Mouse (Mus musculus): ENCODE results near the gene Gm4763. TPM values are rescaled to one million over a fixed set of nuclear protein-coding genes. Genes with fewer than 3 reads are reported as not detected.
"Not testable (repeated sequence)": the region's sequence is repeated elsewhere in the genome, so short reads cannot be mapped to it uniquely, and the experiment has no call there.

The Gm4763 gene
- polyA plus RNA-seq, 1 experiment from 2014 or later = not detected

DNA sequence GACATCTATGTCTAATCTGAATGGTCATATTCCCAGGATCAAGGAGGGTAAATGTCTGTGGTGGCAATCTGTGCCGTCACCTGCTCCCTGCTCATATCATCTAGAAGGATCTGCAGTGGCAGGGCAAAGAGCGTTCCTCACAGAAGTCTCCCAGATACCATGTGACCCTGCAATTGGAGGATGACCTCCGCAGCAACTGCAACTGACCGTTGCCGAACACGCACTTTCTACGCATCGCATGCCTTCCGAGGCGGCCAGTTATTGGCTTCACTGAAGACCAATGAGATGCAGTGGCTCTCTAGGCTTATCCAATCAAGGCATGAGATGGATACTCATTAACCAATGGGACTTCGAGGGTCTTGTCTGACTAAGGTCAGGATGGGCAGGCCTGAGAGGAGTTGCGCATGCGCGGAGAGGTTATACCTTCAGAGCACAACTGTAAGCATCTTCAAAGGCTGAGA is 17.8 kb downstream of the Gm4763 start, which contains the start of gene BC049730:
Gene BC049730, plus strand, starts transcription at position 411 of the 461 bp plus-strand sequence.
- no peak within 1 kb of the TSS for H3K4me2 ChIP-seq
- no peak within 1 kb of the TSS for H3K4me3 ChIP-seq
- no peak for ATAC-seq (ENCODE audit: low FRiP score)
- no peak within 1 kb of the TSS for H3K27ac ChIP-seq
- H3K4me1 ChIP-seq (replicated peaks) = no peaks in the 10 kb centered on the region
- H3K9ac ChIP-seq = no peak within 1 kb of the TSS
- WGBS = 92% methylated on average over 14 of the region's 14 CpGs
- no peaks in the 10 kb centered on the region for H3K9me3 ChIP-seq
- 0 out of 2 replicates have a peak, but pooled peaks cover 2% of the 10 kb centered on the region for H3K27me3 ChIP-seq
- H3K36me3 ChIP-seq = no peaks in the 10 kb centered on the region

DNA sequence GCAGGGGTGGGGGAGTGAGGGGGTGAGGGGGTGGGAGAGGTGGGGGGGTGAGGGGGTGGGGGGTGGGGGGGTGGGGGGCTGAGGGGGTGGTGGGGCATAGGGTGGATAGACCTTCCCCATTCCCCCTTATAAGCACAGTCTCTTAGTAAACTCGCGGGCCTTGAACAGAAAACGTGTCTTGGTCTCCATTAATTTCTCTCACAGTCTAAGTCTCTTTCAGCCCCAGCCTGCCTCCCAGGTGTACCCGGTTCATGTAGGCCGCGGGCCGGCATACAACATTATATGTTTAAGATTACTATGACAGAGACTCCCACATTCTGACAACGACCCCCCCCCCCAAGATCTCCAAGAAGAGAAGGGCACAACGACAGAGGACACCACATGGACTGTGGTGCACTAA is 23.9 kb downstream of the Gm4763 start:
- not testable (repeated sequence) for H3K9me3 ChIP-seq; ATAC-seq (ENCODE audit: low FRiP score)
- 78% methylated on average over 9 of the region's 9 CpGs for WGBS

DNA sequence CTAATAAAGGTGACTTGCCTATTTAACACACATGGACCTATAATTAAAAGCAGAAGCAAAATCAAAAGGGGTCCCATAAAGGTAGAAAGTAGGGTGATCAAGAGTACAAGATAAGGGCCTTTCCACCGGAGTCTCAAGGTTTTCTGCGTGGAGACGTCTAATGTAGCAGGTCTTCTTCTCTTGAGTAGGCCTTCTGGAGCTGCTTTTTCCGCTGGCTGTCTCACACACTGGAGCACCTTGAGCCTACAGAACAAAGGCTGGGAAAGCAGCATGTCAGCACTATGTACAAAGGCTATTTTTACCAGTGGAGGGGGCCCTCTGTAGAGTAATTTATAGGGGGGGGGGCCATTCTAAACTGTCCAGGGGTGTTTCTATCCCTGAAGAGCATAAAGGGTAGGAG is 28.8 kb downstream of the Gm4763 start:
- H3K9me3 ChIP-seq; H3K36me3 ChIP-seq; H3K27ac ChIP-seq; H3K9ac ChIP-seq; H3K4me1 ChIP-seq (replicated peaks); H3K27me3 ChIP-seq; H3K4me2 ChIP-seq; H3K4me3 ChIP-seq; ATAC-seq (ENCODE audit: low FRiP score): not testable (repeated sequence)
- WGBS = 96% methylated on average over 4 of the region's 4 CpGs

More for the DNA sequence above, 23.9 kb downstream of the Gm4763 start:
- H3K27ac ChIP-seq; H3K27me3 ChIP-seq; H3K4me2 ChIP-seq; H3K9ac ChIP-seq; H3K4me1 ChIP-seq (replicated peaks); H3K36me3 ChIP-seq; H3K4me3 ChIP-seq: not testable (repeated sequence)

DNA sequence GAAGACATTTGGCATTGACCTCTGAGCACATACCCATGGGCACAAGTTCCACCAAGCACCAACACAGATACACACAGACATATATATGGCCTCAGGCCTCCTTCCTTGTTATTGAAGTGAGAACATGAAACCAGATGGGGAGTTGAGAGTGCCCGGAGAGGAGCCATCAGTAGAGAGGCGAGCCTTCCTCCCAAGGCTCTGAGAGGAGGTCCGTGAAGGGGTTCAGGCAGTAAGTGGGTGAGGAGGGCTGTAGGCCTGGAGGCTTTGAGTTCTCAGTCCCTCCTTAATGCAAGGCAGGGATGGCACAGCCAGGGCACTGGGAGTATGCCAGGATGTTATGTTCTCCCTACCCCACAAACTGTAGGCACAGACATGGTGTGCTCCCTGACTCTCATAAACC is 34.0 kb downstream of the Gm4763 start:
- not testable (repeated sequence) for H3K27ac ChIP-seq; ATAC-seq (ENCODE audit: low FRiP score); H3K36me3 ChIP-seq; H3K4me2 ChIP-seq; H3K4me3 ChIP-seq; H3K9me3 ChIP-seq; H3K9ac ChIP-seq; H3K27me3 ChIP-seq; H3K4me1 ChIP-seq (replicated peaks)
- 87% methylated on average over 3 of the region's 3 CpGs for WGBS

DNA sequence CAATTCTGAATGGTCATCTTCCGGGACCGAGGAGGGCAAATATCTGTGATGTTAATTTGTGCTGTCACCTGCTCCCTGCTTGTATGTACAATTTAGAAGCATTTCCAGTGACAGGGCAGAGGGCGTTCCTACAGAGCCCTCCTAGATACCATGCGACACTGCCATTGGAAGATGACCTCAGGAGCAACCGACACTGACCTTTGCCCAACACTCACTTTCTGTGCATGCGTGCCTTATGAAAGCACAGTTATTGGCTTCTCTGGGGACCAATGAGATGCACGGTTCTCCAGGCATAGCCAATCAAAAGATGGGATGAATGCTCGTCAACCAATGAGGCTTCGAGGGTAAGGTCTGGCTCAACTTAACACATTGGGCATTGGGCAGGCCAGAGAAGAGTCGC is 39.2 kb downstream of the Gm4763 start:
- H3K27ac ChIP-seq; H3K9me3 ChIP-seq; H3K36me3 ChIP-seq; H3K4me3 ChIP-seq; H3K4me2 ChIP-seq; H3K4me1 ChIP-seq (replicated peaks); H3K9ac ChIP-seq; ATAC-seq (ENCODE audit: low FRiP score); H3K27me3 ChIP-seq: not testable (repeated sequence)
- WGBS = 86% methylated on average over 10 of the region's 10 CpGs

DNA sequence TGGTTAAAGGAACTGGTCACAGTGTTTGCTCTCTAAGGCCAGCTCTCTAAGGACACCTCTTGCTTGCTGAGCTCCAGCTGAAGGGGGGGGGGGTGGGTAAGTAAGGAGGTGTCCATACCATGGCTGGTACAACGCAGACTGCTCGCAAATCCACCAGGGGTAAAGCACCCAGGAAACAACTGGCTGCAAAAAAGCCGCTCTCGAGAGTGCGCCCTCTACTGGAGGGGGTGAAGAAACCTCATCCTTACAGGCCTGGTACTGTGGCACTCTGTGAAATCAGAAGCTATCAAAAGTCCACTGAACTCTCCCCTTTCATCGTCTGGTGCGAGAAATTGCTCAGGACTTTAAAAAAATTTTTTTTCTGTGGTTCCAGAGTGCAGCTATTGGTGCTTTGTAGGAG is 42.6 kb downstream of the Gm4763 start:
- H3K4me1 ChIP-seq (replicated peaks); H3K4me2 ChIP-seq; ATAC-seq (ENCODE audit: low FRiP score); H3K27me3 ChIP-seq; H3K27ac ChIP-seq; H3K9ac ChIP-seq; H3K9me3 ChIP-seq; H3K36me3 ChIP-seq; H3K4me3 ChIP-seq: not testable (repeated sequence)
- 79% methylated on average over 7 of the region's 7 CpGs for WGBS

DNA sequence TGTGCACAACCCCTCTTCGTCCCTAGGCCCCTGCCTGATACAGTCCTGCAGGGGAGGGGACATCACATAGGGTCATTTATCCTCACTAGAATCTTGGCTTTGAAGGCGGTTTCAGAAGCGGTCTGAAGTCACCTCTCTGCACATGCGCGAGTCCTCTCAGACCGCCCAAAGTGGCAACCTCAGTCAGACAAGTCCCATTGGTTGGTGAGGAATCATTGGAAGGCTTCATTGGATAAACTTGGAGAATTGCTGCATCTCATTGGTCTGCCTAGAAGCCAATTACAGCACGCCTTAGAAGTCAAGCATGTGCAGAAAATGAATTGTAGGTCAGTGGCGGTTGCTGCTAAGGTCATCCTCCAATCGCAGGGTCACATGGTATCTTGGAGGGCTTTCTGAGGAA is 50.1 kb downstream of the Gm4763 start, which contains the start of gene Tex101:
Gene Tex101, minus strand, starts transcription at position 101 of the 400 bp plus-strand sequence.
- Histone ChIP-seq H3K9ac (no peak within 1 kb of the TSS), H3K27me3 (no peaks in the 10 kb centered on the region), H3K36me3 (no peaks in the 10 kb centered on the region), H3K4me2 (no peak within 1 kb of the TSS), H3K4me3 (no peak within 1 kb of the TSS), H3K27ac (no peak within 1 kb of the TSS), H3K9me3 (no peaks in the 10 kb centered on the region), H3K4me1 (replicated peaks) (no peaks in the 10 kb centered on the region)
- WGBS = 93% methylated on average over 9 of the region's 9 CpGs
- ATAC-seq (ENCODE audit: low FRiP score) = no peak

DNA sequence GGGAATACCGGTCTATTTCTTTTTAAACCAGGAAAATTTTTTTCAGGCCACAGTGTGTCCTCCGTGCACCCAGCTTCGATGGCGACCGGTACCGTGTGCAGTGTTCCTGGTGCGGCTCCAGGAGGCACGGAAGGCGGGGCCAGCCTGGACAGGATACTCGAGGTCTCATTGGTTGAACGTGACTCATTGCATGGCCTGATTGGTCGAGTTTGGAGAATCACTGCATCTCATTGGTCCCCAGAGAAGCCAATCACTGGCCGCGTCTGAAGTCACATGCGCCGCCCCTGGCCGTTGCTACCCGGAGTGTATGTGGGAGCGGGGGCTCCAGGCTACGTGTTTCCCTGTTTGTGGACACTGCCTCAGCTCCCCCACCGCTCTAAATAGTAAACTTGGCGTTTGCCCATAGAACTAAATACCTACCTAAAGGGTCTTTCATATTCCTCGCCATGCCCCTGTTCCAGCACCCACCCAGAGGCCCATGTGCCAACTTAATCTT is 54.7 kb downstream of the Gm4763 start:
- Histone ChIP-seq H3K4me1 (replicated peaks) (no peaks in the 10 kb centered on the region), H3K36me3 (no peaks in the 10 kb centered on the region), H3K9ac (no peak overlapping the region), H3K9me3 (no peaks in the 10 kb centered on the region), H3K27ac (no peak overlapping the region), H3K4me2 (no peak overlapping the region), H3K27me3 (no peaks in the 10 kb centered on the region), H3K4me3 (no peak overlapping the region)
- WGBS = 94% methylated on average over 23 of the region's 23 CpGs
- no peak for ATAC-seq (ENCODE audit: low FRiP score)

Other genes with a start within 250 kb of the Gm4763 start
- 67.2 and 67.9 TPM in 2 replicates for gene Cadm4, start 244.9 kb downstream of the Gm4763 start, polyA plus RNA-seq (2015; fragmentation: Nextera tagmentation; extraction: Ambion mirVana)
- gene Zfp428, start 219.9 kb downstream of the Gm4763 start, polyA plus RNA-seq (2015; fragmentation: Nextera tagmentation; extraction: Ambion mirVana) = 259 and 270 TPM in 2 replicates
- 1.1 and 1.6 TPM in 2 replicates for gene AC161166.1, start 214.5 kb downstream of the Gm4763 start, polyA plus RNA-seq (2015; fragmentation: Nextera tagmentation; extraction: Ambion mirVana)
- gene Irgq, start 196.2 kb downstream of the Gm4763 start, polyA plus RNA-seq (2015; fragmentation: Nextera tagmentation; extraction: Ambion mirVana) = 21.1 TPM in 2 replicates
- gene Pinlyp, start 180.8 kb downstream of the Gm4763 start, polyA plus RNA-seq (2015; fragmentation: Nextera tagmentation; extraction: Ambion mirVana) = not detected in 2 replicates
- 61.3 and 63.9 TPM in 2 replicates for gene Xrcc1, start 180.6 kb downstream of the Gm4763 start, polyA plus RNA-seq (2015; fragmentation: Nextera tagmentation; extraction: Ambion mirVana)
- gene Ethe1, start 139.4 kb downstream of the Gm4763 start, polyA plus RNA-seq (2015; fragmentation: Nextera tagmentation; extraction: Ambion mirVana) = 15.1 and 18.7 TPM in 2 replicates
- gene Zfp575, start 139.3 kb downstream of the Gm4763 start, polyA plus RNA-seq (2015; fragmentation: Nextera tagmentation; extraction: Ambion mirVana) = 9.1 and 9.4 TPM in 2 replicates
- not detected in 2 replicates for gene Phldb3, start 116.1 kb downstream of the Gm4763 start, polyA plus RNA-seq (2015; fragmentation: Nextera tagmentation; extraction: Ambion mirVana)
- gene Lypd3, start 90.4 kb downstream of the Gm4763 start, polyA plus RNA-seq (2015; fragmentation: Nextera tagmentation; extraction: Ambion mirVana) = not detected in 2 replicates
- not detected in 2 replicates for gene Tex101, start 50.2 kb downstream of the Gm4763 start, polyA plus RNA-seq (2015; fragmentation: Nextera tagmentation; extraction: Ambion mirVana)
- not detected in 2 replicates for gene BC049730, start 17.7 kb downstream of the Gm4763 start, polyA plus RNA-seq (2015; fragmentation: Nextera tagmentation; extraction: Ambion mirVana)
- gene Cd177, start 33.4 kb upstream of the Gm4763 start, polyA plus RNA-seq (2015; fragmentation: Nextera tagmentation; extraction: Ambion mirVana) = 0.17 TPM in 1 of 2 replicates, not detected in the other
- gene Ceacam10, start 50.3 kb upstream of the Gm4763 start, polyA plus RNA-seq (2015; fragmentation: Nextera tagmentation; extraction: Ambion mirVana) = 0.31 TPM in 1 of 2 replicates, not detected in the other
- 36.3 and 38.4 TPM in 2 replicates for gene Gm9844, start 135.3 kb upstream of the Gm4763 start, polyA plus RNA-seq (2015; fragmentation: Nextera tagmentation; extraction: Ambion mirVana)
- gene Lypd4, start 143.0 kb upstream of the Gm4763 start, polyA plus RNA-seq (2015; fragmentation: Nextera tagmentation; extraction: Ambion mirVana) = not detected in 2 replicates
- gene Dmrtc2, start 143.1 kb upstream of the Gm4763 start, polyA plus RNA-seq (2015; fragmentation: Nextera tagmentation; extraction: Ambion mirVana) = 0.19 and 0.26 TPM in 2 replicates
- gene Rps19, start 157.5 kb upstream of the Gm4763 start, polyA plus RNA-seq (2015; fragmentation: Nextera tagmentation; extraction: Ambion mirVana) = 1,307 and 1,338 TPM in 2 replicates
- 0.35 and 0.38 TPM in 2 replicates for gene Cd79a, start 170.5 kb upstream of the Gm4763 start, polyA plus RNA-seq (2015; fragmentation: Nextera tagmentation; extraction: Ambion mirVana)
- gene Arhgef1, start 176.0 kb upstream of the Gm4763 start, polyA plus RNA-seq (2015; fragmentation: Nextera tagmentation; extraction: Ambion mirVana) = 56.0 and 56.4 TPM in 2 replicates
- 5.1 and 5.8 TPM in 2 replicates for gene Gm4881, start 217.6 kb upstream of the Gm4763 start, polyA plus RNA-seq (2015; fragmentation: Nextera tagmentation; extraction: Ambion mirVana)
- 220 and 226 TPM in 2 replicates for gene Rabac1, start 245.8 kb upstream of the Gm4763 start, polyA plus RNA-seq (2015; fragmentation: Nextera tagmentation; extraction: Ambion mirVana)

Measured in hindbrain, embryonic 13.5 days (tissue).